Mouse (Mus musculus): ENCODE data around the gene Bmpr1b. TPM values are rescaled to one million over a fixed set of nuclear protein-coding genes. Genes with fewer than 3 reads are reported as not detected.

Gene Bmpr1b
- polyA plus RNA-seq, 1 experiment from 2014 or later = 3.6 TPM

DNA sequence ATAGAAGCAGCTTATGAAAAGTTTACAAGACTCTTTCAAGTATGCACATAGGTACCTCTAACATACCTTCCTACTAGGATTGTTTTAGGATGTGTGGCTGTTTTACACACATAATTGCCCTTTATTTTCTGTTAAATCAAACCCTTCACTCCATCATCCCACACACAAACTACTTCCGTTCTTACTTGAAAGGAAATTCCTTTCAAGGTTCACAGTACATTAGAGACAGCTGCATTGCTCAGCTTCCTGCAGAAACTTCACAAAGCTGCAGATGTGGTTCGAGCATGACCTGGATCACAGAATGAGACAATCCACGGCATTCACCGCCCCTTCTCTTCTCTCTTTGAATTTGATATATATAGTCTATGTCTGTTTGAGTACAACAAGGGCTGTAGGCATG is 248.1 kb downstream of the Bmpr1b start:
- ATAC-seq = no peak
- Histone ChIP-seq H3K4me3 (ENCODE audit: low read depth, low read length) (no peak overlapping the region), H3K27me3 (ENCODE audit: control insufficient read depth, insufficient read depth, low read depth, low read length) (no peaks in the 10 kb centered on the region), H3K9ac (ENCODE audit: low read depth, low read length) (no peak overlapping the region), H3K36me3 (ENCODE audit: control insufficient read depth, insufficient read depth, low read length) (no peaks in the 10 kb centered on the region), H3K9me3 (replicated peaks; ENCODE audit: control insufficient read depth, low read length, poor library complexity, severe bottlenecking) (no peaks in the 10 kb centered on the region), H3K4me2 (ENCODE audit: low read length) (no peak overlapping the region), H3K27ac (ENCODE audit: low read length) (no peak overlapping the region), H3K4me1 (ENCODE audit: control insufficient read depth, insufficient read depth, low read length) (no peaks in the 10 kb centered on the region)
- WGBS = 60% methylated on average over 4 of the region's 4 CpGs

DNA sequence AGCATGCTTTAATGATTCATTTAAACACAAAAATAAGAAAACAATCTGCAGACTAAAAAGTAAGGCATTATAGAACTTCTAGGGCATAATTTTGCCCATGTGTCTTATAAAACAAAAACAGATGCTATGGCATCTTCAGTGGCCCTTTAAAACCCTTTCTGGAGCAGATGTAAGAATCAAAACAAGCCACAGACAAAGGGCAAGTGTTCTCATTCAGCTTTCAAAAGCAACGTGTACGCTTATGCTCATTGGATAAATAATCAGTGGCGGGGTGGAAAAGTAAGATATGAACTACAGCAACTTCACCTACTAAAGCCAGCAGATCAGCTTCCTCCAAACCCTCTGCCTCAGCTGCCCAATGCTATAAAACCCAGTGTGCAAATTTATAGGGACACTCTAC is 249.6 kb downstream of the Bmpr1b start:
- no peaks in the 10 kb centered on the region for H3K9me3 ChIP-seq (replicated peaks; ENCODE audit: control insufficient read depth, low read length, poor library complexity, severe bottlenecking)
- no peak for ATAC-seq
- H3K4me2 ChIP-seq (ENCODE audit: low read length) = no peak overlapping the region
- no peaks in the 10 kb centered on the region for H3K4me1 ChIP-seq (ENCODE audit: control insufficient read depth, insufficient read depth, low read length)
- 49% methylated on average over 3 of the region's 3 CpGs for WGBS
- no peaks in the 10 kb centered on the region for H3K27me3 ChIP-seq (ENCODE audit: control insufficient read depth, insufficient read depth, low read depth, low read length)
- no peak overlapping the region for H3K9ac ChIP-seq (ENCODE audit: low read depth, low read length)
- H3K4me3 ChIP-seq (ENCODE audit: low read depth, low read length) = no peak overlapping the region
- H3K36me3 ChIP-seq (ENCODE audit: control insufficient read depth, insufficient read depth, low read length) = no peaks in the 10 kb centered on the region
- no peak overlapping the region for H3K27ac ChIP-seq (ENCODE audit: low read length)

DNA sequence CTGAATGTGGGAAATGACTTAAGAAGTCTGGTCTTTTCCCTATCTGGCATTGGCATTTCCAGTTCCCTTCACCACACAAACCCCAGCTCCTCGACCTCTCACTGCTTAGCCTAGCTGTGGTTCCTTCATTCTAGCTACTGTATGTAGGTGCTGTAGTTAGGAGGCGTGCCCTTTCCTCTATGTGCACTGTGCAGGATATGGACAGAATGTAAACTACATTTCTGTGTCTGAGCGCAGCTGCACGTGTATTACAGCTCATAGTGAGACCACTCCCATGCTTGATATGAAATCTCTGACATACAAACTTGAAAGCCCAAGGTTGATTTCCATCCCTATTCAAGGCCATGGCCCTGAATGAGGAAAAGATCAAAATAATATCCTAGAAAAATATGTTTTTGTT is 252.1 kb downstream of the Bmpr1b start:
- no peak for ATAC-seq
- no peak overlapping the region for H3K27ac ChIP-seq (ENCODE audit: low read length)
- H3K4me1 ChIP-seq (ENCODE audit: control insufficient read depth, insufficient read depth, low read length) = no peaks in the 10 kb centered on the region
- 88% methylated on average over 4 of the region's 4 CpGs for WGBS
- no peak overlapping the region for H3K4me3 ChIP-seq (ENCODE audit: low read depth, low read length)
- H3K4me2 ChIP-seq (ENCODE audit: low read length) = no peak overlapping the region
- no peaks in the 10 kb centered on the region for H3K27me3 ChIP-seq (ENCODE audit: control insufficient read depth, insufficient read depth, low read depth, low read length)
- no peak overlapping the region for H3K9ac ChIP-seq (ENCODE audit: low read depth, low read length)
- H3K36me3 ChIP-seq (ENCODE audit: control insufficient read depth, insufficient read depth, low read length) = no peaks in the 10 kb centered on the region
- no peaks in the 10 kb centered on the region for H3K9me3 ChIP-seq (replicated peaks; ENCODE audit: control insufficient read depth, low read length, poor library complexity, severe bottlenecking)

DNA sequence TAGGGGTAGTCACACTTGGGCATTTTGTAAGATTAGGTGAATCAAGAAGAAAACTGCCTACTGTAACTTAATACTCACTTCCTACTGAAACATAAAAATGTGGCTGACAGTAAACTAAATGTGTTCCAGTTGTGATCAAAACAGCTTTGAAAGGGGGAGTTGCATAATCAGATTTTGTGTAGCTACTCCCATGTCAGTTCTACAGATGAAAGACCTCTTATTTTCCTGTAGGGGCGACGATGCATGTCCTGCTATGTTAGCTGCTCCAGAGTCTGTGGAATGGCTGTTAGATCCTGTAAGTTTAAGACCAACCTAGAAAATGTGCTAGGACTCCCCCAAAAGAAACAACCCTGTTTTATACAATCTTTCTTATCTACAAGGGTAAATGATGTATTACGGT is 253.2 kb downstream of the Bmpr1b start:
- Histone ChIP-seq H3K4me1 (ENCODE audit: control insufficient read depth, insufficient read depth, low read length) (no peaks in the 10 kb centered on the region), H3K36me3 (ENCODE audit: control insufficient read depth, insufficient read depth, low read length) (no peaks in the 10 kb centered on the region), H3K9me3 (replicated peaks; ENCODE audit: control insufficient read depth, low read length, poor library complexity, severe bottlenecking) (no peaks in the 10 kb centered on the region), H3K27me3 (ENCODE audit: control insufficient read depth, insufficient read depth, low read depth, low read length) (no peaks in the 10 kb centered on the region), H3K4me2 (ENCODE audit: low read length) (no peak overlapping the region), H3K4me3 (ENCODE audit: low read depth, low read length) (no peak overlapping the region), H3K27ac (ENCODE audit: low read length) (no peak overlapping the region), H3K9ac (ENCODE audit: low read depth, low read length) (no peak overlapping the region)
- ATAC-seq = no peak
- WGBS = 85% methylated on average over 3 of the region's 3 CpGs

DNA sequence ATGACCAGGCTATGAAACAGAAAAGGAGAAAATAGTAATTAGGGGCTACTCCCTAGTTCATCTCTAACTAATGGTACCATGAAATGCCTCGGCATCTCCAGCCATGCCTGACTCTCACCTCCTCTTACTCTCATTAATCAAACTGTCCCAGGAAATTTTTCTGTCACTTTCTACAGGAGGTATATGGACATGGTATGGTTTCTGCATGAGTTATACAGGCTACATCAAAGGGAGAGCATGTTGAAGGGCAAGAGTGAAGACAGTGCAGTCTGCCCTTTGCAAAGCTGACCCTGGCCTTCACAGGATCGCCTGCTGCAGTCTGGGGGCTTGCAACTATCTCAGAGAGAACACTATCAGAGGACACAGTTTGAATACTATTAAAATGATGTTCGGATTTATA is 254.6 kb downstream of the Bmpr1b start:
- WGBS = 93% methylated on average over 3 of the region's 3 CpGs
- Histone ChIP-seq H3K27me3 (ENCODE audit: control insufficient read depth, insufficient read depth, low read depth, low read length) (no peaks in the 10 kb centered on the region), H3K4me1 (ENCODE audit: control insufficient read depth, insufficient read depth, low read length) (no peaks in the 10 kb centered on the region), H3K4me3 (ENCODE audit: low read depth, low read length) (no peak overlapping the region), H3K36me3 (ENCODE audit: control insufficient read depth, insufficient read depth, low read length) (no peaks in the 10 kb centered on the region), H3K4me2 (ENCODE audit: low read length) (no peak overlapping the region), H3K9me3 (replicated peaks; ENCODE audit: control insufficient read depth, low read length, poor library complexity, severe bottlenecking) (no peaks in the 10 kb centered on the region), H3K9ac (ENCODE audit: low read depth, low read length) (no peak overlapping the region), H3K27ac (ENCODE audit: low read length) (no peak overlapping the region)
- ATAC-seq = no peak

DNA sequence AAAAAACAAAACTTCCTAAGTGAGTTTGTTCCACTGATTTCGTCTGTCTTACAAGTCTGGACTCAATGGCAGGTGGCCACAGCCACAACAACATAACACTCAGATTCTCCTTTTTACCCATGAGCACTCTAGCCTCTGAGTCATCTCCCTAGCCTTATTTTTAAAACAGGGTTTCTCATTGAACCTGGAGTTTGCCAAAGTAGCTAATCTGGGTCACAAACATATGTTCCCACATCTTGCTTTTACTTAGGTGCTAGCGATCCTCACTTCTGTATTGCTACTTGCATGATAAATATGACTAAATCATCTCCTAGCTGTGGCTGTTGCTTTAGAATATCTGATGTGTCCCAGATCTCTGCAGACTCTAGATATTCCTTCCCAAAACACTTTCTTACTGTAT is 260.1 kb downstream of the Bmpr1b start:
- 85% methylated on average over 2 of the region's 2 CpGs for WGBS
- Histone ChIP-seq H3K4me2 (ENCODE audit: low read length) (no peak overlapping the region), H3K27me3 (ENCODE audit: control insufficient read depth, insufficient read depth, low read depth, low read length) (no peaks in the 10 kb centered on the region), H3K27ac (ENCODE audit: low read length) (no peak overlapping the region), H3K36me3 (ENCODE audit: control insufficient read depth, insufficient read depth, low read length) (no peaks in the 10 kb centered on the region), H3K4me3 (ENCODE audit: low read depth, low read length) (no peak overlapping the region), H3K9me3 (replicated peaks; ENCODE audit: control insufficient read depth, low read length, poor library complexity, severe bottlenecking) (no peaks in the 10 kb centered on the region), H3K4me1 (ENCODE audit: control insufficient read depth, insufficient read depth, low read length) (no peaks in the 10 kb centered on the region), H3K9ac (ENCODE audit: low read depth, low read length) (no peak overlapping the region)
- no peak for ATAC-seq

DNA sequence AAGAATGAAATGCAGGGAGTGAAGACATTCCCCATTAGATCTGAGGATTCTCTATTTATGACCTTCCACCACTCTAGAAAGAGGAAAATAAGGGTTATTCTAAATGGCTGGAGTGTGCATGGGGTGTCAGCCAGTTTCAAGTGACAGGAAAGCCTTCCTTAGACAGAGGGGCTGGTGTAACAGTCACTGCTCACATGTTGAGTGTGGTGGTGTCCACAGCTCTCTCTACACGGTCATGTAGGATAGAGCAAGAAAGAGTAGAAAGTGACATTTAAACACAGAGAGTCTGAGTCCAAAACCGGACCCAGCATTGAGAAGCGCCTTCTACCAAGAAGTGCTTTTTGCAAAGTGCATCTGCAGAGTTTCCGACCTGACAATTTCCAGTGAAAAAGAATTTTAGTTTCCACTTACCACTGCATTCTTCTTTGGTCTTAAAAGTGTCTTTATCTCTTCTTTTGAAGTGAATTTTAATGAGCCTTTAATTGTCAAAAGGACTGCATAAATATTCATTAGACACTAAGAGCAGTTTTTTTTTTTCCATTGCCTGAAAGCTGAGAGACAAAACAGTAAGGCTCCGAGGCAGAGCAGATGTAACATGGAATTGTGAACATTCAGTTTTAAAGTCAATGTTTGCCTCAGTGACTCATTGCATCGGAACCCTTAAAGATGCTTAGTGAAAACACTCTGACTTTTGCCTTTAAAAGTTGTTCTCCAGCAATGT is 263.2 kb downstream of the Bmpr1b start:
- Histone ChIP-seq H3K9ac (ENCODE audit: low read depth, low read length) (no peak overlapping the region), H3K36me3 (ENCODE audit: control insufficient read depth, insufficient read depth, low read length) (no peaks in the 10 kb centered on the region), H3K27me3 (ENCODE audit: control insufficient read depth, insufficient read depth, low read depth, low read length) (no peaks in the 10 kb centered on the region), H3K4me3 (ENCODE audit: low read depth, low read length) (no peak overlapping the region), H3K9me3 (replicated peaks; ENCODE audit: control insufficient read depth, low read length, poor library complexity, severe bottlenecking) (no peaks in the 10 kb centered on the region), H3K4me1 (ENCODE audit: control insufficient read depth, insufficient read depth, low read length) (no peaks in the 10 kb centered on the region), H3K27ac (ENCODE audit: low read length) (no peak overlapping the region), H3K4me2 (ENCODE audit: low read length) (no peak overlapping the region)
- ATAC-seq = no peak
- WGBS = 37% methylated on average over 6 of the region's 6 CpGs

DNA sequence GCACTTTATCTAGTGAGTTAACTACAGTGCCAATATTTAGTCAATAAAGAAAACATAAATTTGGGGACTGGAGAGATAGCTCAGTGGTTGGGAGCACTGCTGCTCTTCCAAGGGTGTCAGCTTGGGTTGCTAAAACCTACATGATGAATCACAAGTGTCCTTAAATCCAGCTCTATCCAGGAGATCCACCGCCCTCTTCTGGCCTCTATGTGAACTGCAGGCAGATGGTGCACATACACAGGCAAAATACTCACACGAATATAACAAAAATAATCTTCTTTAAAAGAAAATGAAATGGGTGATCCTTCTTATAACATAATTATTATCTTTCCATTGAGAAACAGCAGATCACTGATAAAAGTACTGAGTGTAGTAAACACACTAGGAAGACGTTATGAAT is 268.9 kb downstream of the Bmpr1b start:
- Histone ChIP-seq H3K9ac (ENCODE audit: low read depth, low read length) (no peak overlapping the region), H3K9me3 (replicated peaks; ENCODE audit: control insufficient read depth, low read length, poor library complexity, severe bottlenecking) (no peaks in the 10 kb centered on the region), H3K36me3 (ENCODE audit: control insufficient read depth, insufficient read depth, low read length) (no peaks in the 10 kb centered on the region), H3K4me1 (ENCODE audit: control insufficient read depth, insufficient read depth, low read length) (no peaks in the 10 kb centered on the region), H3K4me3 (ENCODE audit: low read depth, low read length) (no peak overlapping the region), H3K27me3 (ENCODE audit: control insufficient read depth, insufficient read depth, low read depth, low read length) (no peaks in the 10 kb centered on the region), H3K27ac (ENCODE audit: low read length) (no peak overlapping the region), H3K4me2 (ENCODE audit: low read length) (no peak overlapping the region)
- WGBS = 94% methylated on average over 3 of the region's 3 CpGs
- no peak for ATAC-seq

DNA sequence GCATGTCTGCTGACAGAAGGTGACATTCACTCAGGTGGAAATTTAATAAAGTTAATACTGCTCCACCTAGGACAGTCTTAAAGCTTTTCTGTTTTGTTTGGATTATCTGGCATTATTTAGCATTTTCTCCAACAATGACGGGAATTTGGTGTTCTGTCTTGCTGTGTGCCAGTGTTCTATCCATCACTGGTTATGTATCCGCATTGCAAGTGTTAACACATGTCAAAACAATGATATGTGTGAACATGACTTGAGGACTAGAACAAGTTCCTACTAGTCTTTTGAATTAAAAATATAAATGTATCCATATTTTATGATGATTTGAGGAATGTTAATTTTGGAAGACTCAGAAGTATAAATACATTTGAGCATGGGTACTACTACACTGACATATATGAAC is 269.7 kb downstream of the Bmpr1b start:
- Histone ChIP-seq H3K9me3 (replicated peaks; ENCODE audit: control insufficient read depth, low read length, poor library complexity, severe bottlenecking) (no peaks in the 10 kb centered on the region), H3K4me1 (ENCODE audit: control insufficient read depth, insufficient read depth, low read length) (no peaks in the 10 kb centered on the region), H3K9ac (ENCODE audit: low read depth, low read length) (no peak overlapping the region), H3K27me3 (ENCODE audit: control insufficient read depth, insufficient read depth, low read depth, low read length) (no peaks in the 10 kb centered on the region), H3K4me2 (ENCODE audit: low read length) (no peak overlapping the region), H3K27ac (ENCODE audit: low read length) (no peak overlapping the region), H3K36me3 (ENCODE audit: control insufficient read depth, insufficient read depth, low read length) (no peaks in the 10 kb centered on the region), H3K4me3 (ENCODE audit: low read depth, low read length) (no peak overlapping the region)
- WGBS = 84% methylated on average over 2 of the region's 2 CpGs
- no peak for ATAC-seq

All from midbrain, embryonic 16.5 days (tissue).